ENCODE assay signal across 8 mouse cellular contexts in genomic region chr17:83350379-83351091, GRCm38 (mm10). TPM values are rescaled to one million over a fixed set of nuclear protein-coding genes. Genes with fewer than 3 reads are reported as not detected.
DNase-seq lines count a peak whose midpoint lies in the region; ATAC-seq and TF ChIP-seq lines count a peak whose summit lies in the region.

Eml4 (plus strand) TSS chr17:83350931.

- peak within 1 kb of the TSS; percentile 85 for H3K4me2 ChIP-seq in lung, postnatal 0 days (replicated peaks; ENCODE audit: low read depth, low read length)

- ATAC-seq in frontal cortex, adult (ENCODE audit: low TSS enrichment): peak; percentile 94
- peak; percentile 94 for ATAC-seq in lung, postnatal 0 days

- H3K4me3 ChIP-seq in hindbrain, embryonic 10.5 days: peak within 1 kb of the TSS; percentile 93
- H3K4me3 ChIP-seq in lung, postnatal 0 days (ENCODE audit: low read depth, low read length): peak within 1 kb of the TSS; percentile 92

- H3K36me3 ChIP-seq in hindbrain, embryonic 10.5 days: no peaks in the 10 kb centered on the region
- no peaks in the 10 kb centered on the region for H3K36me3 ChIP-seq in lung, postnatal 0 days (ENCODE audit: insufficient read depth, low read length)

- TF ChIP-seq CTCF in lung, postnatal 0 days (IDR thresholded peaks at IDR 0.05): peak; percentile 68

- H3K27ac ChIP-seq in hindbrain, embryonic 10.5 days: peak within 1 kb of the TSS; percentile 98
- H3K27ac ChIP-seq in lung, postnatal 0 days (ENCODE audit: low read length): peak within 1 kb of the TSS; percentile 95

- peaks cover 30% of the 10 kb centered on the region for H3K4me1 ChIP-seq in hindbrain, embryonic 10.5 days (replicated peaks)
- peaks cover 5% of the 10 kb centered on the region; the same call in 1 of the 2 replicates for H3K4me1 ChIP-seq in lung, postnatal 0 days (ENCODE audit: insufficient read depth, low read depth, low read length)

- no peak for TF ChIP-seq EP300 in lung, postnatal 0 days (IDR thresholded peaks at IDR 0.05)

- DNase-seq in MN1 (ENCODE audit: low spot score): peak; percentile 96
- DNase-seq in cerebellum, adult 9-10 months: peak; percentile 95
- peak; percentile 94 for DNase-seq in hindbrain, embryonic 10.5 days (ENCODE audit: low spot score)
- peak; percentile 94 for DNase-seq in layer of hippocampus, adult 9-11 months
- DNase-seq in lung, postnatal 0 days (ENCODE audit: low spot score): peak; percentile 96
- peak; percentile 97 for DNase-seq in ovary, postnatal 14 days (ENCODE audit: low spot score)
- DNase-seq in thymus, postnatal 14 days: peak; percentile 96

- WGBS in hindbrain, embryonic 10.5 days: 1% methylated on average over 62 of the region's 62 CpGs
- WGBS in lung, postnatal 0 days: 3% methylated on average over 30 of the region's 62 CpGs

- H3K27me3 ChIP-seq in hindbrain, embryonic 10.5 days (ENCODE audit: insufficient read depth, poor library complexity, severe bottlenecking): no peaks in the 10 kb centered on the region
- H3K27me3 ChIP-seq in lung, postnatal 0 days (replicated peaks; ENCODE audit: insufficient read depth, low read length): no peaks in the 10 kb centered on the region

- H3K9ac ChIP-seq in lung, postnatal 0 days (replicated peaks; ENCODE audit: low read depth): peak within 1 kb of the TSS; percentile 75

- 0 out of 2 replicates have a peak, but pooled peaks cover 3% of the 10 kb centered on the region for H3K9me3 ChIP-seq in hindbrain, embryonic 10.5 days
- no peaks in the 10 kb centered on the region for H3K9me3 ChIP-seq in lung, postnatal 0 days (ENCODE audit: low read length)

RNA-seq across cellular contexts. Expression of gene Eml4, which starts in this region (rescaled TPM):
- polyA plus RNA-seq in hindbrain, embryonic 10.5 days (2016; fragmentation: Nextera tagmentation; extraction: Ambion mirVana): 37.6 and 43.6 TPM in 2 replicates
- 13.4 and 15.8 TPM in 2 replicates for polyA plus RNA-seq in lung, postnatal 0 days (2015; fragmentation: Nextera tagmentation; extraction: Ambion mirVana)

Comparison
In these comparisons a context has a peak if more than half of its experiments do, and no peak if none do; other contexts are left out.
1. Peak in every context shown above with its lines: DNase-seq, ATAC-seq, H3K4me3 ChIP-seq and H3K27ac ChIP-seq.